Mouse (Mus musculus) olfactory bulb, adult 2 months (tissue): Measurements from ENCODE around the gene H2-M5. TPM values are rescaled to one million over a fixed set of nuclear protein-coding genes. Genes with fewer than 3 reads are reported as not detected.

Experiments
- H3K27ac ChIP-seq: fragments of 200-500 bp; 2 replicates; pipeline ENCODE4 v1.5.1; 2012; ENCODE audit warnings: low read depth, low read length; ENCODE audit not compliant: insufficient read depth
- H3K4me1 ChIP-seq: fragments of 200-500 bp; 2 replicates; pipeline ENCODE4 v1.6.1; 2012; ENCODE audit warnings: low read length; ENCODE audit not compliant: control insufficient read depth, insufficient read depth
- H3K4me3 ChIP-seq: fragments of 200-500 bp; 2 replicates; pipeline ENCODE4 v1.5.1; 2012; ENCODE audit warnings: mild to moderate bottlenecking, low read depth, low read length, moderate library complexity; ENCODE audit not compliant: insufficient read depth
- CTCF ChIP-seq: fragments of 200-500 bp; IDR thresholded peaks from 2 replicates; pipeline ENCODE4 v1.5.1; 2012; ENCODE audit warnings: low read depth, mild to moderate bottlenecking, low read length, moderate library complexity; ENCODE audit not compliant: insufficient read depth
- POLR2A ChIP-seq: fragments of 200-500 bp; IDR thresholded peaks from 2 replicates; pipeline ENCODE4 v1.6.1; 2012; ENCODE audit warnings: mild to moderate bottlenecking, low read depth, low read length, moderate library complexity; ENCODE audit not compliant: insufficient read depth
- WGBS: fragments of 180-500 bp; shearing (Covaris S2); methylation state at CpG from one replicate; pipeline ENCODE4 v1.1.7; 2018; 5-methylcytosine and 5-hydroxymethylcytosine counted together
- polyA plus RNA-seq: library from polyadenylated mRNA; stranded (reverse); fragments of >200 nt; gene quantifications from 2 replicates; pipeline ENCODE4 v1.2.4, GENCODE M21; 2012; ENCODE audit warnings: low replicate concordance; ENCODE audit not compliant: missing spikeins, insufficient read depth, insufficient read length

Gene H2-M5
- polyA plus RNA-seq, 1 experiment = not detected

DNA sequence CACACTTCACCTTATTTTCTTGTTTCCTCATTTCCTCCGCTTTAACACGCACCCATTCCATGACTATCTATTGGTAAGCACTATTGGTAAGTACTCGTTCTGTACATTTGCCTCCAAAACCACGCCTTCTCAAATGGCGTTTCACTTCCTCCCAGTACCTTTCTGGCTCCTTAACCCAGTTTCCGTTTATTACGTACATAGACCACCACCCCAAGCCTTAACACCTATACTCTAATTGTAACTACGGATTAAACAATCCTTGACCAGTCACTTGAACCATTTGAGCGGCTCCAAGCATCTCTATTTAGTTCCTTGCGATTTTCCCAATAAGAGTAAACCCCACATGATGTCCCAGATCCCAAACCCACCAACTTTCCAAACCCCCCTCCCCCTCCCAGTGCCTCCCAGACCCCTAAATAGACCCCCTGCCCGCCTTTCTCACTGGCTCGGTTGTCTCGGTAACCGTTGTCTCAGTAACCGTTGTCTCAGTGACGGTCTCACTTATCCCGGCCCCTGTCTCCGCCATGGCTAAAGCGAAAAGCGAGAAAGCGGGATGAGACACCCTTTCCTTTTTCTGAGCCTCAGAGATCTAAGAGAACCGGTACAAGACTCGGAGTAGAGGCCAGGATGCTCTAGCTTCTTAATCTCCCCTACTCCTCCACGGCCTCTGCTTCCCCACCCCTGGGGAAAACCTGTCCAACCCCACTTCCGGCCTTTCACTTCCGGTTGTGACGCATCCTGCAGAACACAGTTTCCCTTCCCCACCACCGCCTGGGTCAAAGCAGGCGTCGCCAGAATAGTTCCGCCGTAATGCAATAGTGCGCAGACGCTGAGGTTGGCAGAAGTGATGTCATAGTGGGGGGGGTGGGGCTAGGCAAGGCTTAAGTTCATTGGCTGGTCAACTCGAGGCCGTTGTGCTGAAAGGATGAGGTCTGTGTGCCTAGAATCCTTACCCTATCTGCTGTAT is 38.1 kb downstream of the H2-M5 start, which contains the start of gene Ppp1r11:
Gene Ppp1r11 (minus strand): TSS at position 761 of the 967 bp plus-strand sequence.
- WGBS = under 1% methylated on average over 36 of the region's 36 CpGs
- TF ChIP-seq CTCF = no peak
- peak; percentile 68 for TF ChIP-seq POLR2A
- H3K4me3 ChIP-seq = peak within 1 kb of the TSS; percentile 78
- peaks cover 11% of the 10 kb centered on the region; the same call in 1 of the 2 replicates for H3K4me1 ChIP-seq
- peak within 1 kb of the TSS; percentile 61 for H3K27ac ChIP-seq

DNA sequence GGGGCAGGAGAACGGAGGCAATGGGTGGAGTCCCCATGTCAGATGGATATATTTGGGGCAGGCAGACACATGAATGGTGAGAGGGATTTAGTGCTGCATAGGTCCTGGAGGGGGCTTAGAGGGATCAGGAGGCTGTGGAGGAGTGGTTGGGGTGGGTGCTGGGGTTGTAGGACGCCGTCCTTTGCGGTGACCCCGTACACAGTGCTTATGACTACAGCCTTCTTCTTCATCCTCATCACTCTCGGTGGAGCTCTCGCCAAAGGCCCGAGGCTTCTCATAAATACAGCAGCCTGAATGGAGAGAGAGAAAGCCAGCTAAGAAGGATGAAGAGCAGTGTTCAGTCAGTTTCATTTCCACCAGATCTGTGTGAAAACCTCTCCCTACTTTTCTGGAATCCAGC is 40.1 kb downstream of the H2-M5 start:
- Histone ChIP-seq H3K4me3 (no peak overlapping the region), H3K4me1 (peaks cover 11% of the 10 kb centered on the region; the same call in 1 of the 2 replicates), H3K27ac (no peak overlapping the region)
- no peak for TF ChIP-seq POLR2A
- TF ChIP-seq CTCF = no peak
- WGBS = 92% methylated on average over 8 of the region's 8 CpGs

DNA sequence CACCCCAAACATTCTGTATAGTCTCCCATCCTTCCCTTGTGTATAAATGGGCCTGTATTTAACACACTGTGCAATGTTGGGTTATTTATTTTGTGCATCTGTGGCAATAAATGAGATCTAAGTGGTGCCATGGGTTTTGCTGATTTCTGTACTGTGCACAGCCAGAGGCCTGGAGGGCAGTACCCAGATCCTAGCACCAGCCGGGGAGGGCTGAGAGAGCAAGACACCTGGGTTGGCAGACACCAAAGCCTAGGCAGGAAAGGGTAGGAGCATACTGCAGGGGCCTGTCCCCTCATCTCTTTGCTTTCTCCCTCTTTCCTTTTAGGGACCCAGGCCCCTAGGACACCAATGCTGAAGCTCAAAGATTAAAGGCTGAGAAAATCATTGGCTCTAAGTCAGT is 41.1 kb downstream of the H2-M5 start:
- TF ChIP-seq CTCF (no peak), POLR2A (no peak)
- Histone ChIP-seq H3K4me3 (no peak overlapping the region), H3K27ac (no peak overlapping the region), H3K4me1 (peaks cover 12% of the 10 kb centered on the region)
- 90% methylated on average over 1 of the region's 1 CpGs for WGBS

DNA sequence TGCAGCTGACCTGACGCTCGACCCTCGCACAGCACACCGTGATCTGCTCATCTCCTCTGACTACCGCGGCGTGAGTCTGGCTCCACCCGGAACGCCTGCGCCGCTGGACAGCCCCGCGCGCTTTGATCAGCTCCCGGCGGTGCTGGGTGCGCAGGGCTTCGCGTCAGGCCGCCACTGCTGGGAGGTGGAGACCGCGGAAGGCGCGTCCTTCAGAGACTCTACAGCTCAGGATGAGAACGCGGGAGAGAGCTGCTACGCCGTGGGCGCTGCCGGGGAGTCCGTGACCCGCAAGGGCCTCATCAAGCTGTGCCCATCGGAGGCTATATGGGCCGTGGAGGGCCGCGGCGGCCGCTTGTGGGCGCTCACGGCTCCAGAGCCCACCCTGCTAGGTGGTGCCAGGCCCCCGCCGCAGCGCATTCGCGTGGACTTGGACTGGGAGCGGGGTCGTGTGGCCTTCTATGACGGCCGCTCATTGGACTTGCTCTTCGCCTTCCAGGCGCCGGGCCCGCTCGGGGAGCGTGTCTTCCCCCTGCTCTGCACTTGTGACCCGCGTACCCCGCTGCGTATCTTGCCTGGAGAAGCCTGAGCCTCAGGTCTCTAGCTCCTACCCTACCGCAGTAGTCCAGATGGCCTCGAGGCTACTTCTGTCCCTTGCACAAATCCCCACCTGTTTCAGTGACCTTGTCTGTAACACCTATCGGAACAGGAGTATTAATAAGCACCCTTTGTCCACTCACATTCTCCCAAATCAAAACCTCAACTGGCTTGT is 42.1 kb downstream of the H2-M5 start:
- H3K4me1 ChIP-seq = peaks cover 20% of the 10 kb centered on the region
- peak overlapping the region; percentile 78 for H3K27ac ChIP-seq
- peak overlapping the region; percentile 54 for H3K4me3 ChIP-seq
- WGBS = under 1% methylated on average over 62 of the region's 62 CpGs
- TF ChIP-seq CTCF = no peak
- no peak; the same call in 1 of the 2 replicates for TF ChIP-seq POLR2A

DNA sequence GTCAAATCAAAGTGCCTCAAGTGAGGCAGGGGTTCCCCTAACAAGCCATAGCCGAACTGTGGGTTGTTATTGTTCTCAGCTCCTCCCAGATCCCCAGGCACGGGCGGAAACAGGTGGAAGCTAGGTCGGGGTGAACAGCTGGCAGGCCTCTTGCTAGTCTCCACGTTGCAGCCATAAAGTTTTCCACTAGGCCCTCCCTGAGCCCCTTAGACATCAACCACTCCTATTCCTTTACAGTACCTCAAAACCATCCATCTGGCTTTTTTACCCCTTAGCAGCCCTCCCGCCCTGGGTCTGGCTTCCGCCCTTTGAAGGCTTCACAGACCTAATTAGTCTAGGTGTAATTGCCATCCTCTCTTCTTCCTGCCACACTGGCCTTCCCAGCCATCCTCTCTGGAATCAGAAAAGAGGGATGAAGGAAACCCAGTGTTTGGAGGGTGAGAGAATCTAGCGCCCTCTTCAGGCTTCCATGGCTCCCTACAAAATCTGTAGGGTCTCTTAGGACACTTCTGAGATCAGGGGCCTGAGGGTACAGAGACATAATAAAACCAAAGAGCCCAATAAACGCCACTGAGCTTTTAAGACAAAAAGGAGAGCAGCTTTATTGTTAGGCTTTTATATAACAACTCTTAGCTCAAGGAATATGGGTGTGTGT is 45.1 kb downstream of the H2-M5 start:
- H3K4me1 ChIP-seq = peaks cover 18% of the 10 kb centered on the region
- TF ChIP-seq CTCF = no peak
- TF ChIP-seq POLR2A = no peak
- 50% methylated on average over 9 of the region's 9 CpGs for WGBS
- H3K27ac ChIP-seq = no peak overlapping the region
- no peak overlapping the region for H3K4me3 ChIP-seq

DNA sequence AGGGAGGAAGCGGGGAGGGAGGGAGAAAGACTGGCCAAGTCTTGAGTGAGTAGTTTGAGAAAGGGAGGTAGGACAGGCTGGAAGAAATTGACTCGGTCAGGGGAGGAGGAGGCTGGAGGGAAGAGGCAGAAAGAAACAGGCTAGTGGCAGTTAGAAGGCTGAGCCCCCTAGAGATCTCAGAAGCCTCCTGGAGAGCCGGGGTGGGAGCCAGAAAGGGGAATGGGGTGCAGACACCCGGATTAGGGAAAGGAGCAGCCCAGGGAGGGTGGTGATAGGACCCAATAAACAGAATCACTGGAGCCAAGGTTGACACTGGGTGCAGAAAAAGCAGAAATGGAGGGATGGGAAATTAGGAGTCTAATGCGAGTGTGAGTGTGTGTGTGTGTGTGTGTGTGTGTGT is 45.6 kb downstream of the H2-M5 start:
- no peak overlapping the region for H3K27ac ChIP-seq
- TF ChIP-seq CTCF = no peak
- TF ChIP-seq POLR2A = no peak

DNA sequence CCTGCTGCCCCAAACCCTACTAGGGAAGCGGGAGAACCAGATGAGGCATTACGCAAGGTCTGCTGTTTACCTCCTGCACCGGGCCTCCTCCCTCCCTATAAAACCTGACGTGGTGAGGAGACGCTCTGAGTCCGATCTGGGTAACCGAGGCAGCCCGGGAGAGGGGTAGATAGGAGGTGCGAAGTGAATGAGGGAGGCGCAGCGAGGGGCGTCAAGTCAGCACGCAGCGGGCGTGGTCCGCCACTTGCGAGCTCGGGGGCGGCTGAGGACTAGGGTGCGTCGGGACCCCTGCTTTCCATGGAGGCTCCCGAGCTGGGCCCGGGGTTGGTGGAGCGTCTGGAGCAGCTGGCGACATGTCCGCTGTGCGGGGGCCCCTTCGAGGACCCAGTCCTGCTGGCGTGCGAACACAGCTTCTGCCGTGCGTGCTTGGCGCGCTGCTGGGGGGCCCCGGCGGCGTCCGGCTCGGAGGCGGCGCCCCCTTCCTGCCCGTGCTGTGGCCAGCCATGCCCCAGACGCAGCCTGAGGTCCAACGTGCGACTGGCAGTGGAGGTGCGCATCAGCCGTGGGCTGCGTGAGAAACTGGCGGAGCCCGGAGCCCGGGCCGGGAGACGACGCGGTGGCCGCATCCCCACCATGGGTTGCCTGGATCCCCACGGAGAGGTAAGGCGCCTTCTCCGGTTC is 46.4 kb downstream of the H2-M5 start, which contains the start of gene Rnf39:
Gene Rnf39 (plus strand): TSS at position 128 of the 681 bp plus-strand sequence.
- Histone ChIP-seq H3K4me3 (peak within 1 kb of the TSS; percentile 28), H3K4me1 (peaks cover 18% of the 10 kb centered on the region), H3K27ac (no peak within 1 kb of the TSS)
- TF ChIP-seq POLR2A (no peak), CTCF (no peak)
- WGBS = 15% methylated on average over 58 of the region's 59 CpGs

More for the DNA sequence above, 45.6 kb downstream of the H2-M5 start:
- no peak overlapping the region for H3K4me3 ChIP-seq
- WGBS = 53% methylated on average over 5 of the region's 5 CpGs
- H3K4me1 ChIP-seq = peaks cover 18% of the 10 kb centered on the region

DNA sequence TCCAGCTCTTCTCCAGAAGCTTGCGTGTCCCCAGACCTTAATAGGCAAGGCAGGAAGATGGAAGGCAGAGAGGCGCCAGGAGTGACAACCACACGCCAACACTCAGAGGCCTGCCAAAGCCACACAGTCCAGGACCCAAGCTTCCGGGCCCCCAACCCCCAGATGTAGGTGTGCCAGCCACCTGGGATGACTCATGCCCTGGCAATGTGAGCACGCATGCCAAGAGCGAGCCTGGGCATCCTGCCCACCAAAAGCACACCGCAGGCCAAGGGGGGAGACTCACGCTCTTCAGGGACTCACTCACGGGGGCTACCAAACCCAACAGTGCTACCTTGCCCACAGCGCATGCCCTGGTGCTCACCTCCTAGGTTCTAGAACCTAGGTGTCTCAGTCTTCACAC is 46.9 kb downstream of the H2-M5 start:
- TF ChIP-seq POLR2A (no peak), CTCF (no peak)
- peak overlapping the region; percentile 28; the same call in 1 of the 2 replicates for H3K4me3 ChIP-seq
- peaks cover 16% of the 10 kb centered on the region for H3K4me1 ChIP-seq
- no peak overlapping the region for H3K27ac ChIP-seq
- 54% methylated on average over 10 of the region's 10 CpGs for WGBS
